Comparison of ENCODE assay signal across 10 mouse cellular contexts in genomic region chr2:58199442-58199841, GRCm38 (mm10). TPM values are rescaled to one million over a fixed set of nuclear protein-coding genes. Genes with fewer than 3 reads are reported as not detected.
DNase-seq lines count a peak whose midpoint lies in the region; ATAC-seq lines count a peak whose summit lies in the region.
"Had no signal": no experiment of that assay in that cellular context is flagged by ENCODE, and none has a peak within 500 bp of the region (broad histone marks: within the 10 kb centered on the region; RNA-seq: fewer than 3 reads in every experiment).

No protein-coding gene starts in this region.

- H3K27me3 ChIP-seq in heart, embryonic 10.5 days (ENCODE audit: insufficient read depth, poor library complexity, severe bottlenecking): no peaks in the 10 kb centered on the region
- no peaks in the 10 kb centered on the region for H3K27me3 ChIP-seq in forebrain, embryonic 14.5 days (replicated peaks; ENCODE audit: control insufficient read depth, insufficient read depth, low read length)
- H3K27me3 ChIP-seq in midbrain, embryonic 15.5 days (replicated peaks): no peaks in the 10 kb centered on the region
- H3K27me3 ChIP-seq in splenic B cell, adult 2 months (ENCODE audit: control insufficient read depth, insufficient read depth, low read length, poor library complexity, severe bottlenecking): no peaks in the 10 kb centered on the region
- H3K27me3 ChIP-seq: limb, embryonic 13.5 days had no signal

- DNase-seq in heart, adult 8-10 months (ENCODE audit: low spot score): peak; percentile 23
- DNase-seq in heart, embryonic 10.5 days (ENCODE audit: low spot score): no peak
- peak; percentile 16 for DNase-seq in brain, embryonic 18.5 days (ENCODE audit: low read depth, low spot score)
- DNase-seq in forebrain, embryonic 14.5 days (ENCODE audit: low spot score): peak; percentile 80
- peak; percentile 70 for DNase-seq in induced T-regulatory cell, adult 2 months (ENCODE audit: low read depth)
- DNase-seq in left cerebral cortex, adult 8-10 months (ENCODE audit: low spot score in 2 of 2): peak; percentile 33 to 39
- peak; percentile 79 for DNase-seq in splenic B cell, adult 2 months (ENCODE audit: low read depth, low spot score)

- no peaks in the 10 kb centered on the region for H3K36me3 ChIP-seq in heart, embryonic 10.5 days
- H3K36me3 ChIP-seq in forebrain, embryonic 14.5 days (ENCODE audit: control insufficient read depth, insufficient read depth, low read length): no peaks in the 10 kb centered on the region
- no peaks in the 10 kb centered on the region for H3K36me3 ChIP-seq in midbrain, embryonic 15.5 days (replicated peaks)
- no peaks in the 10 kb centered on the region for H3K36me3 ChIP-seq in splenic B cell, adult 2 months (ENCODE audit: control insufficient read depth, insufficient read depth, low read length, poor library complexity, severe bottlenecking)
- H3K36me3 ChIP-seq: limb, embryonic 13.5 days had no signal

- H3K4me1 ChIP-seq in heart, embryonic 10.5 days: no peaks in the 10 kb centered on the region
- no peaks in the 10 kb centered on the region for H3K4me1 ChIP-seq in forebrain, embryonic 14.5 days (ENCODE audit: control insufficient read depth, insufficient read depth, low read length)
- no peaks in the 10 kb centered on the region for H3K4me1 ChIP-seq in midbrain, embryonic 15.5 days

- H3K9ac ChIP-seq in forebrain, embryonic 14.5 days (ENCODE audit: low read length): no peak overlapping the region
- H3K9ac ChIP-seq in midbrain, embryonic 15.5 days: no peak overlapping the region
- H3K9ac ChIP-seq: limb, embryonic 13.5 days had no signal

- no peak overlapping the region for H3K27ac ChIP-seq in heart, embryonic 10.5 days
- no peak overlapping the region for H3K27ac ChIP-seq in forebrain, embryonic 14.5 days (ENCODE audit: low read depth, low read length)
- no peak overlapping the region for H3K27ac ChIP-seq in midbrain, embryonic 15.5 days
- H3K27ac ChIP-seq: limb, embryonic 13.5 days had no signal

- H3K4me2 ChIP-seq in forebrain, embryonic 14.5 days (ENCODE audit: low read length): no peak overlapping the region
- H3K4me2 ChIP-seq in midbrain, embryonic 15.5 days: no peak overlapping the region
- H3K4me2 ChIP-seq: limb, embryonic 13.5 days had no signal

- ATAC-seq in forebrain, embryonic 14.5 days: peak; percentile 79
- ATAC-seq in midbrain, embryonic 15.5 days (replicated peaks): peak; percentile 87

- 69% methylated on average over 6 of the region's 6 CpGs for WGBS in heart, embryonic 10.5 days
- 63% methylated on average over 6 of the region's 6 CpGs for WGBS in forebrain, embryonic 14.5 days
- 64% methylated on average over 6 of the region's 6 CpGs for WGBS in midbrain, embryonic 15.5 days

- no peaks in the 10 kb centered on the region for H3K9me3 ChIP-seq in heart, embryonic 10.5 days
- H3K9me3 ChIP-seq in forebrain, embryonic 14.5 days (replicated peaks; ENCODE audit: control insufficient read depth, low read length): no peaks in the 10 kb centered on the region
- H3K9me3 ChIP-seq in midbrain, embryonic 15.5 days: no peaks in the 10 kb centered on the region
- H3K9me3 ChIP-seq: limb, embryonic 13.5 days had no signal

- no peak overlapping the region for H3K4me3 ChIP-seq in heart, embryonic 10.5 days
- H3K4me3 ChIP-seq in forebrain, embryonic 14.5 days (ENCODE audit: low read depth, low read length): no peak overlapping the region
- no peak overlapping the region for H3K4me3 ChIP-seq in midbrain, embryonic 15.5 days
- H3K4me3 ChIP-seq: limb, embryonic 13.5 days had no signal

RNA-seq across cellular contexts. Expression of gene Cytip, which starts 4.1 kb away (rescaled TPM):
- total RNA-seq in heart, adult 8-10 months (2022): 1 to 10 TPM in 2 of 4 experiments, under 1 TPM in 2; 0.54 to 3.1 (median 0.95) TPM
- polyA plus RNA-seq in heart, embryonic 10.5 days (2016; fragmentation: Nextera tagmentation; extraction: Ambion mirVana): 0.06 and 0.39 TPM in 2 replicates
- 0.23 TPM in 1 of 2 replicates, not detected in the other for polyA plus RNA-seq in forebrain, embryonic 14.5 days (2014; fragmentation: Nextera tagmentation; extraction: Ambion mirVana)
- under 1 TPM in 3 of 4 experiments, not detected in 1; 0.07 to 0.98 (median 0.93) TPM for total RNA-seq in left cerebral cortex, adult 8-10 months (2022)
- polyA plus RNA-seq in midbrain, embryonic 15.5 days (2015; fragmentation: Nextera tagmentation; extraction: Ambion mirVana): 0.09 and 0.18 TPM in 2 replicates
- total RNA-seq: MEL had no signal
